Mouse (Mus musculus) CH12.LX (cell line): ENCODE results near the gene Cxcr2.

Experiments used
- CTCF ChIP-seq, 2 experiments: IDR thresholded peaks in 1 of 2; conservative IDR thresholded peaks in 1 of 2; 2 replicates each; pipeline ENCODE4 v1.5.1; 2011 to 2012; ENCODE audit warnings: low read depth in 2 of 2, low read length in 2 of 2, improper control_type of control experiment in 1 of 2, inconsistent platforms in 1 of 2, mild to moderate bottlenecking in 1 of 2, moderate library complexity in 1 of 2
- GABPA ChIP-seq: IDR thresholded peaks from 2 replicates; pipeline ENCODE4 v1.6.1; 2012; ENCODE audit warnings: low read depth, low read length, improper control_type of control experiment, inconsistent platforms; ENCODE audit not compliant: insufficient replicate concordance
- HCFC1 ChIP-seq: IDR thresholded peaks from 2 replicates; pipeline ENCODE4 v1.6.1; 2012; ENCODE audit warnings: low read depth, mild to moderate bottlenecking, inconsistent platforms, low read length, improper control_type of control experiment
- NRF1 ChIP-seq: IDR thresholded peaks from 2 replicates; pipeline ENCODE4 v1.6.1; 2014; ENCODE audit warnings: low read depth, mild to moderate bottlenecking, inconsistent platforms, low read length, improper control_type of control experiment, moderate library complexity
- RAD21 ChIP-seq: IDR thresholded peaks from 2 replicates; pipeline ENCODE4 v1.6.1; 2011; ENCODE audit warnings: low read depth, mild to moderate bottlenecking, low read length, improper control_type of control experiment, moderate library complexity
- SIN3A ChIP-seq: IDR thresholded peaks from 2 replicates; pipeline ENCODE4 v1.6.1; 2012; ENCODE audit warnings: low read length, improper control_type of control experiment, inconsistent platforms
- ZC3H11A ChIP-seq: IDR thresholded peaks from 2 replicates; pipeline ENCODE4 v1.6.1; 2012; ENCODE audit warnings: low read depth, mild to moderate bottlenecking, inconsistent platforms, low read length, improper control_type of control experiment

GRCm38 (mm10) chr1:74106214-74106613 lies 47.6 kb upstream of the Cxcr2 start:
- TF ChIP-seq CTCF (conservative IDR thresholded peaks at IDR 0.05 in 1 of 2, IDR thresholded peaks at IDR 0.05 in 1 of 2; ENCODE audit: low read depth in 2 of 2, low read length in 2 of 2) (no peak), GABPA (no peak), ZC3H11A (no peak), NRF1 (no peak), HCFC1 (no peak), SIN3A (no peak), RAD21 (no peak)
